Mouse (Mus musculus) layer of hippocampus, postnatal 10 days (tissue): ENCODE measurements around the gene Pard3. TPM values are rescaled to one million over a fixed set of nuclear protein-coding genes. Genes with fewer than 3 reads are reported as not detected.

ENCODE experiments used
- DNase-seq, 2 experiments: peaks; one replicate each; pipeline ENCODE4 v3.0.0; 2021; ENCODE audit warnings: low spot score in 2 of 2
- total RNA-seq, 2 experiments: library from RNA; stranded (reverse); gene quantifications; 2 replicates each; pipeline ENCODE4 v1.2.3; 2021

The Pard3 gene
- total RNA-seq, 2 experiments from 2014 or later: 26.2 to 27.8 TPM

GRCm38 (mm10) chr8:127226996-127227395 lies 163.3 kb downstream of the Pard3 start:
- no peak for DNase-seq

DNA sequence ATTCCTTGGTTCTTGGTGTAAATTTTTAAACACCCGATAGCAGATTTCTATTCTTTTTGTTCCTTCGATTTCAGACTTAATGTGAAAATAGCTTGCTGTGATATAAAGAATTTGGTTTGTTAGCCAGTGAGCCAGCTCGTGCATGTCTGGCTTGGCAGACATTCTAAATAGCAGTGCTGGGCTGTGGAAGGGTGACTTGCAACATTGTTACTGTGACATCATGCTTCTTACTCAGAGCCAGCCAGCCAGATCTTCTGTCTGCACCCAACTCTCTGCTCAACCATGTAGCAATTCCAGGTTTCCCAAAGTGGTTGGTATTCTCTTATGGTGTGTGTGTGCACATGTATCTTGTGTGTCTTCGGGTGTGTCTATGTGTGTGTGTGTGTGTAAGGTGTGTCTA lies 163.7 kb downstream of the Pard3 start:
- no peak for DNase-seq

DNA sequence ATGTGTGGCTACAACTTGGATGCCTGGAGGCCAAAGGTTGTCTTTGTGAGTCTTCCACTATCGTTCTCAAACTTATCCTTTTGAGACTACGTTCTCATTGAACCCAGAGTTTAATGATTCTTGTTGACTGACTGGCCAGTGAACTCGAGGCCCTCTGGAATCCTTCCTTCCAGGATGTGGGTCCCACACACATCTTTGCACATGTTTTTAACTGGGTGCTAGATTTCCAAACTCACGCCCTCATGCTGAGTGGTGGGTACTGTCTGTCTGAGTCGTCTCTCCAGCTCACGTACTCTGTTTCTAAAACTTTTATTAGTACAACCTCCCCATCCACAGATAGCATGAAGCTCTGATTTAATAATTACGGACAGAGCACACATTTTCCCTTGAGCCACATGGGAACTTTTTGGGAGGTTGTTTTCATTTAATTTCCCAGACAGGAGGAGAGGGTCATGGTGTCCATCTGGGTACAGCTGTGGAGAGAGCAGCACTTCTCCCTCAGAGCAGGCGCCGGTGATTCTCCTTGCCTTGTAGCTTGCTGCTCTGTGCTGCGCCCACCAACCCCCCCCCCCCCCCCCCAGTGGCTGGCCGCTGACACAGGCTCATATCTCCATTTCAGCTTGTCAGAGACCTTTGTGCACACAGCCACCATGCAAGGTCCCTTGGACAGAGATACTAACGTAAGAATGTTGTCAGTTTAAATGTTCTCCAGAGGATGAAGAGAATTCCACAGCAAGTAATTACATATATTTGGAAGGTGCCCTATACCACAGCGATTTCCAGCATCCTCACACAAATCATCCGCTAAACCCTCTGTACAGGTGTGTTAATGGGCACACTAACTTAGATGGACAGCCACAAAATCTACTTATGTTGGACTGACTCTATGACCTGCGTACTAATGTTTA lies 165.9 kb downstream of the Pard3 start:
- no peak for DNase-seq

GRCm38 (mm10) chr8:127230233-127230595 lies 166.5 kb downstream of the Pard3 start:
- DNase-seq: no peak

DNA sequence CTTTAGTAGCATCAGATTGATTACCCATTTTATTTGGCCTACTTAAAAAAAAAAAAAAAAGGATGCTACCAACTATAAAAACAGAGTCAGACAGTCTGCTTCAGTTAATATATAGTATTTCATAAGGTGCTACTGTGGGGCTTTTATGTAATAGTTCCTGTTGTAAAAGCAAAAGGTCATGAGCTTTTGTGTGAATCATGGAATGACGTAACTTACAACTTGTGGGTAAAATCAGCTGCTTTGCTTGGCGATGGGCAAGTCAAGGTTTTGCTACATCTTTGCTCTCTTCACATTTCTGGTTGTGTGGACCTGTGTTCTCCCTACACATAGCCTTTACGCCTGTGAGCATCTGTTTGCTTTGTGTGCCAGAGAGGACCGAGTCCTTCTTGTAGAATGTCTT lies 179.7 kb downstream of the Pard3 start:
- no peak for DNase-seq

GRCm38 (mm10) chr8:127243841-127244240 lies 180.1 kb downstream of the Pard3 start:
- DNase-seq: no peak

GRCm38 (mm10) chr8:127250746-127251145 lies 187.1 kb downstream of the Pard3 start:
- no peak for DNase-seq

DNA sequence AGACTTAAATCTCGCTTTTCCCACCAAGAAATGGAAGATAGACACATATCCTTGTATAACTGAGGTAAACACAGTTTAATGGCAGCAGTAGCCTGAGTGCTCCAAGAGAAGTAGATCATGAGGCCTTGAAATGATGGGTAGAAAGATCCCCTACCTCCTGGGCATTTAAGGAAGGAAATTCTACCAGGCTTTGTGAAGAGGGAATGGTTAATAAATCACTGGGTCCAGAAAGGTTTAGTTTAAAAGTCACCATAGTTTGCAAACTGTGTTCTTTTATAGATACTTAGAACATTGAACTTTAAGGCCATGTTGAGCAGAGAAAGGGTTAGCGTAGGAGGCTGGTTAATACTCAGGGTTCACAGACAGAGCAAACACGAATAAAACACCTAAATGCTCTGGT lies 187.8 kb downstream of the Pard3 start:
- DNase-seq: no peak

GRCm38 (mm10) chr8:127251985-127252384 lies 188.3 kb downstream of the Pard3 start:
- no peak for DNase-seq

GRCm38 (mm10) chr8:127254625-127255024 lies 190.9 kb downstream of the Pard3 start:
- no peak for DNase-seq

DNA sequence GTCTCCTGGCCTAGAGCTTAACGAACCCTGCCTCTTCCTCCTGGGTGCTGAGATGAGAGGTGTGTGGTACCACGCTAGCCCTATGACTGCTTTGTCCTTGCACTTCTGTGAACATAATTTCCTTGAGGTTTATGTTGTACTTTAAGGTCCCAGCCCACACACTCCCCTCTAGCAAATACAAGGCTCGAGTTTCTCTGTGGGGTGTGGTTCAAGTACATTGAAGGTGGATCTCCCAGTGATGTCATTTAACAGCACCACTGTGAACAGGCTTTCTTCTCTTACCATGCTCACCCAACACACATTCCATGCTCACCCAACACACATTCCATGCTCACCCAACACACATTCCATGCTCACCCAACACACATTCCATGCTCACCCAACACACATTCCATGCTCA lies 193.4 kb downstream of the Pard3 start:
- no peak for DNase-seq

GRCm38 (mm10) chr8:127261051-127261450 lies 197.4 kb downstream of the Pard3 start:
- DNase-seq: no peak

- DNase-seq: no peak
Observed at GRCm38 (mm10) chr8:127262026-127262425, 198.3 kb downstream of the Pard3 start.

DNA sequence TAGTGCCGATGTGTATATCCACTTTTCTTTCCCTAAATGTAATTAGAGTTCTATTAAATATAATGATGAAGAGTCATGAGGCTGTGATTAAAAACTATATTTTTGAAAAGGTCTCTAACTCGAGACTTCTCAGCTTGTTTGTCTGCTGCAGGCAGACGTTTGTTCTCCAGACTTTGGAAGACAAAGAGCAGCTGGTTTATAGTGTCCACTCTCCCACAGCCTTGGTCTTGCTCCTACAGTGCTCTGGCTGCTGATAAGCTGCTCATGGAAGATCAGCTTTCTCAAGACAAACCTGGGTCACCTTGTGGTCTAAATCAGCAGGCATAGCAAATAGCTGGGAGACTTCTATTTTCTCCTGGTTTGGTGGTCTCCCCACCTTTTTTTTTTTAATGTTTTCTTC lies 198.7 kb downstream of the Pard3 start:
- no peak for DNase-seq

GRCm38 (mm10) chr8:127262926-127263325 lies 199.2 kb downstream of the Pard3 start:
- no peak for DNase-seq

GRCm38 (mm10) chr8:127263457-127263856 lies 199.8 kb downstream of the Pard3 start:
- DNase-seq: no peak

DNA sequence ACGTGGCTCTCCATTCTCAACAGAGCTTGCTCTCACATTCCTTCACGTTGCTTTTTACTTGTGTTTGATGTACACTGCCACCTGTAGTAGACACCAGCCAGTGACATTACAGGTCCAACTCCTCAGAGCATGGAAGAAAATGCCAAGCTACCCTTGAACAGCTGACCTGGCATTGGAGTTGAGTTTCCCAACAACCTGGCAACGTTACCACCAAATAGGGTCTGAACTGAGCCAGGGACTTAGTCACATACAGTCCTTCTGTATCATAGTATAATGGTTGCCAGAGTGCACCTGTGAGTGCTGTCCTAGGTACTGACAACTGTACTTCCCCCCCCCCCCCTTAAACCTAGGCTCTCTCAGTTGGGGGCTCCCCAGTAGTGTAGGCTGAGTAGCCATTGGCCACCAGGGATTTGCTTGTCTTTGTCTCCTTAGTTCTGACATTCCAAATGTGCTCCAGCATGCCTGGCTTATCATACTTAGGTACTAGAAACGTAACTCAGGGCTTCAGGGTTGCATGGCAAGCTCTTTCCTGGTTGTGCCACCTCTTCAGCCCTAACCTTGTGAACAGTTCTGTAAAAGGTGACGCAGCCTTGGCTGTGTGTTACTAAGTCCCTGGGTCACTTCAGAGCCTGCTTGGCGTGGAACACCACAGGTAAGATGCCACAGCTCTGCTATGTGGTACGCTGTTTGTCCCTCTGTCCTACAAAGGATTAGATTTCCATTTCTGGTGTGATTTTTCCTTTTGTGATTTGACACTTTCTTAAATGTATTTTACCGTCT lies 201.2 kb downstream of the Pard3 start:
- no peak for DNase-seq

- no peak for DNase-seq
Observed at GRCm38 (mm10) chr8:127266777-127267176, 203.1 kb downstream of the Pard3 start.

DNA sequence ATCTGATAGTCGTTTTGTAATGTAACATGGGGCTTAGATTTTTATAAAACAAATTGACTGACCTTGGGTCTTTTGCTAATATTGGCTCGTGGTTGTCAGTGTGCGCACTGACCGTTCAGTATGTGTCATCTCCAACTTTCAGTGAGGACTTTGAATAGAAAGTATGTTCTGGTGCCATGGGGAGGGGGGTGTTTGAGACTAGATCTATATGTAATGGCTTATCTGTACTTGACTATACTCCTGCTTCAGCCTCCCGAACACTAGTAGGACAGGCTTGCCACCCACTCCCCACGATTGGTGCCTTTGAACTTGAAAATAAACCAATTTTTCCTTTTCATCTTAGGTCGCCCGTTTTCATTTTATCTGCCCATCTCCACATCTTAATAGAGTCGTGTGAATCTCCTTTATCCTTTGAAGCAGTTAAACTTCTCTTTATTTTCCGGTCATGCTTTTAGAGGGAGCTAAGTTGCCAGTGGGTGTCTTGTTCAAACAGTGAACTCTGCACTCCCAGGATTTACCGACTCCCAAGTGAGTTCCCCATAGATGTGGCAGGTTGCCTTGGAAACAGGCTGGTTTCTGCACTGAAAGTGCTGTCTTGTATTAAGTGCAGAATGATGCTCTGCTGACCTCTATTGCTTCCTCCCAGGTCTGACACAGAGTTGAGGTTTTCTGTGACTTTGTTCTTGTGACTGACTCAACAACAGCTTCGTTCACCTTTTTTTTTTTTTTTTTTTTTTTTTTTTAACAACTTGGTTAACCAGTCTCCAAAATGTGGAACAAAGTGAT lies 204.7 kb downstream of the Pard3 start:
- DNase-seq: peak; percentile 15 to 34

DNA sequence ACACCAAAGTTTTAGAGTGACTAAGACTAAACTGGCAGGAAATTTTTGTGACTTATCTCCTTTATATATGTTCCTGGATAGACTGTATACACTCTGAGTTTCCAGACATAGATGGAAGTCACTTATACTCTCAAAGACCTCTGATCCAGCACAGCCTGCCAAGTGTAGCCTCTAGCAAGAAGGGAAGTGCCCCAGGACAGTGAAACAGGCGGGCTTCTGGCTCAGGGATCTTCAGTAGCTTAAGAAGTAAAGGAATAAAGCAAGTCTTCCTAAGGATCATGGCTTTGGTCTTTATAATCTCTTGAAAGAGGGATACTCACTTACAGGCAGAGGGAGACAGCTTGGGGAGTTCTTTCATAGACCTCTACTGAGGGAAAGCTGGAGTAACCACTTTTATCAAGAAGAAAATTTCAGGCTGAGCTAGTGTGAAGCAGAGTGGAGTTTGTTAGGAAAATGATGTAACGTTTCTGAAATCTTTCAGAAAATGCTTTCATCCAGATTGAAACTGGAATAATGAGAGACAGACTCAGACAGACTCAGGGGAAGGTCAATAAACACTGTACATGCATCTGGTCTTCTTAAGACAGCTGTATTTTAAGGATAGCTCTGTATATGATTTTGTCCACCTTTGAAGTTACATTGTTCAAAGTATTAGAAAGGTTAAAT lies 205.5 kb downstream of the Pard3 start:
- DNase-seq: no peak

GRCm38 (mm10) chr8:127271186-127271585 lies 207.5 kb downstream of the Pard3 start:
- DNase-seq: no peak
